8 mouse cellular contexts compared by ENCODE assay signal in genomic region chr17:84095829-84096228, GRCm38 (mm10).
DNase-seq lines count a peak whose midpoint lies in the region; ATAC-seq and TF ChIP-seq lines count a peak whose summit lies in the region.

No protein-coding gene starts in this region.

- H3K9ac ChIP-seq in heart, adult 2 months (ENCODE audit: low read depth, low read length), result no peak overlapping the region
- H3K9ac ChIP-seq in forebrain, postnatal 0 days, result no peak overlapping the region

- no peaks in the 10 kb centered on the region for H3K36me3 ChIP-seq in heart, adult 2 months (ENCODE audit: control insufficient read depth, insufficient read depth, low read length)
- no peaks in the 10 kb centered on the region for H3K36me3 ChIP-seq in forebrain, postnatal 0 days (ENCODE audit: insufficient read depth)
- H3K36me3 ChIP-seq in macrophage (ENCODE audit: inconsistent target), result no peaks in the 10 kb centered on the region

- peak overlapping the region; percentile 79; the same call in 1 of the 2 replicates for H3K4me2 ChIP-seq in forebrain, postnatal 0 days (ENCODE audit: low read depth)

- no peak overlapping the region for H3K4me3 ChIP-seq in heart, adult 2 months
- H3K4me3 ChIP-seq in forebrain, postnatal 0 days (ENCODE audit: low read depth, low read length), result no peak overlapping the region
- no peak overlapping the region for H3K4me3 ChIP-seq in macrophage (ENCODE audit: inconsistent target)

- no peaks in the 10 kb centered on the region for H3K27me3 ChIP-seq in heart, adult 2 months (ENCODE audit: control insufficient read depth, insufficient read depth, low read length)
- H3K27me3 ChIP-seq in forebrain, postnatal 0 days (ENCODE audit: insufficient read depth, low read length), result no peaks in the 10 kb centered on the region

- no peak for DNase-seq in heart, adult 2 months
- DNase-seq in heart, postnatal 14 days, result no peak
- peak; percentile 38 for DNase-seq in brain, embryonic 14.5 days (ENCODE audit: low read depth)
- DNase-seq in forebrain, postnatal 0 days, result no peak
- DNase-seq in right cerebral cortex, adult 2 months (ENCODE audit: low spot score in 2 of 2), result no peak
- DNase-seq in layer of hippocampus, adult 18-20 months (ENCODE audit: low spot score in 2 of 2), result no peak

- TF ChIP-seq CTCF in heart, adult 2 months (IDR thresholded peaks at IDR 0.05), result no peak
- no peak for TF ChIP-seq CTCF in brain, embryonic 14.5 days (IDR thresholded peaks at IDR 0.05; ENCODE audit: borderline replicate concordance, extremely low read depth, insufficient read depth, insufficient read length)
- TF ChIP-seq CTCF in forebrain, postnatal 0 days (IDR thresholded peaks at IDR 0.05; ENCODE audit: low read depth), result no peak

- H3K4me1 ChIP-seq in heart, adult 2 months (ENCODE audit: control insufficient read depth, insufficient read depth, low read length), result peaks cover 18% of the 10 kb centered on the region
- peaks cover 12% of the 10 kb centered on the region for H3K4me1 ChIP-seq in forebrain, postnatal 0 days (ENCODE audit: insufficient read depth)

- H3K9me3 ChIP-seq in forebrain, postnatal 0 days (ENCODE audit: low read length), result no peaks in the 10 kb centered on the region

- intact Hi-C loops in heart, adult 2 months (cut with DNase I), result no loop called here
- intact Hi-C loops in heart, postnatal 14 days (cut with DNase I), result loop anchor here (5.0 kb wide), 1 partner anchor 64 kb away; no protein-coding TSS in a partner anchor

- no peak for TF ChIP-seq EP300 in heart, adult 2 months (IDR thresholded peaks at IDR 0.05; ENCODE audit: insufficient read depth, low read depth, low read length)

- ATAC-seq in forebrain, postnatal 0 days, result no peak
- ATAC-seq in granulocyte monocyte progenitor cell, adult 5-6 weeks (replicated peaks; ENCODE audit: poor library complexity, severe bottlenecking), result no peak

- WGBS in heart, adult 2 months, result 78% methylated on average over 4 of the region's 4 CpGs
- 17% methylated on average over 4 of the region's 4 CpGs for WGBS in forebrain, postnatal 0 days
- 83% methylated on average over 4 of the region's 4 CpGs for WGBS in macrophage (ENCODE audit: missing documents)

- peak overlapping the region; percentile 73; the same call in 1 of the 2 replicates for H3K27ac ChIP-seq in heart, adult 2 months
- peak overlapping the region; percentile 81; the same call in 1 of the 2 replicates for H3K27ac ChIP-seq in forebrain, postnatal 0 days (ENCODE audit: low read depth, low read length)
- H3K27ac ChIP-seq in macrophage, result peak overlapping the region; percentile 46; the same call in 1 of the 2 replicates

- TF ChIP-seq POLR2A in heart, adult 2 months (IDR thresholded peaks at IDR 0.05; ENCODE audit: insufficient read depth, low read depth, low read length), result no peak
- no peak for TF ChIP-seq POLR2A in brain, embryonic 14.5 days (IDR thresholded peaks at IDR 0.05; ENCODE audit: borderline replicate concordance, extremely low read depth, insufficient read depth, insufficient read length, poor library complexity, severe bottlenecking)

- no peaks in the 10 kb centered on the region for H3K79me2 ChIP-seq in heart, adult 2 months (replicated peaks; ENCODE audit: control insufficient read depth, insufficient read depth, low read length)
- H3K79me2 ChIP-seq in macrophage (ENCODE audit: inconsistent target), result no peaks in the 10 kb centered on the region
